In genomic region chr17:31776949-31777607, GRCm38 (mm10) we compare ENCODE assay signal across 9 mouse cellular contexts.
DNase-seq lines count a peak whose midpoint lies in the region; ATAC-seq and TF ChIP-seq lines count a peak whose summit lies in the region.
"Had no signal": no experiment of that assay in that cellular context is flagged by ENCODE, and none has a peak within 500 bp of the region (broad histone marks: within the 10 kb centered on the region; RNA-seq: fewer than 3 reads in every experiment).

No protein-coding gene starts in this region.

- H3K27me3 ChIP-seq in CH12.LX (replicated peaks), result no peaks in the 10 kb centered on the region
- no peaks in the 10 kb centered on the region for H3K27me3 ChIP-seq in midbrain, embryonic 13.5 days
- H3K27me3 ChIP-seq: neural tube, embryonic 12.5 days had no signal

- DNase-seq in 3T3-L1 (ENCODE audit: low read depth, low spot score) (peak; percentile 24), CH12.LX (ENCODE audit: extremely low read depth) (peak; percentile 64)
- DNase-seq in forelimb bud, embryonic 11.5 days (ENCODE audit: low read depth, low spot score), result peak; percentile 57
- DNase-seq in kidney, adult 9 months, result peak; percentile 45
- no peak for DNase-seq in thymus, postnatal 36 days
- DNase-seq in cerebellum, adult 9-11 months, result no peak

- peaks cover 4% of the 10 kb centered on the region for H3K9me3 ChIP-seq in CH12.LX (replicated peaks; ENCODE audit: low read length)
- H3K9me3 ChIP-seq in midbrain, embryonic 13.5 days, result no peaks in the 10 kb centered on the region
- H3K9me3 ChIP-seq: neural tube, embryonic 12.5 days had no signal

- peak overlapping the region; percentile 52; the same call in 1 of the 2 replicates for H3K27ac ChIP-seq in CH12.LX (ENCODE audit: insufficient read depth, low read depth)
- H3K27ac ChIP-seq in midbrain, embryonic 13.5 days, result peak overlapping the region; percentile 48; the same call in 1 of the 2 replicates
- H3K27ac ChIP-seq: neural tube, embryonic 12.5 days had no signal

- no peak overlapping the region for H3K4me3 ChIP-seq in CH12.LX (replicated peaks in 1 of 3; ENCODE audit: low read depth in 2 of 3, low read length in 2 of 3, poor library complexity in 1 of 3)
- H3K4me3 ChIP-seq in midbrain, embryonic 13.5 days (replicated peaks), result no peak overlapping the region
- H3K4me3 ChIP-seq: neural tube, embryonic 12.5 days had no signal

- in situ Hi-C loops in CH12.LX (cut with MboI; ENCODE audit: low pct_ligation_motif_present, low pct_unique_long_range_greater_than_20kb, low sequenced_read_pairs), result no loop called here

- peak; percentile 80 for ATAC-seq in midbrain, embryonic 13.5 days
- ATAC-seq in megakaryocyte, adult 5-6 weeks (ENCODE audit: poor library complexity, severe bottlenecking), result no peak

- H3K9ac ChIP-seq in CH12.LX (ENCODE audit: insufficient read depth, low read depth), result peak overlapping the region; percentile 19; the same call in 1 of the 2 replicates
- H3K9ac ChIP-seq in midbrain, embryonic 13.5 days (replicated peaks), result no peak overlapping the region
- H3K9ac ChIP-seq: neural tube, embryonic 12.5 days had no signal

- dilution Hi-C loops in CH12.LX (cut with MboI; ENCODE audit: extremely low pct_ligation_motif_present, extremely low pct_unique_long_range_greater_than_20kb, low sequenced_read_pairs), result no loop called here

- no peaks in the 10 kb centered on the region for H3K79me2 ChIP-seq in CH12.LX (replicated peaks; ENCODE audit: control insufficient read depth, extremely low read depth, insufficient read depth, poor library complexity, severe bottlenecking)

- 59% methylated on average over 9 of the region's 9 CpGs for WGBS in midbrain, embryonic 13.5 days

- TF ChIP-seq EP300 in CH12.LX (IDR thresholded peaks at IDR 0.05; ENCODE audit: low read length), result peak; percentile 52; the same call in 1 of the 2 replicates

- H3K4me1 ChIP-seq in CH12.LX (ENCODE audit: control insufficient read depth in 1 of 2, insufficient read depth in 2 of 2), result peaks cover 30 to 45% of the 10 kb centered on the region in 2 experiments
- H3K4me1 ChIP-seq in midbrain, embryonic 13.5 days (replicated peaks), result peaks cover 21% of the 10 kb centered on the region

- peak overlapping the region; percentile 6; the same call in 1 of the 2 replicates for H3K4me2 ChIP-seq in CH12.LX (ENCODE audit: insufficient read depth, low read depth, poor library complexity, severe bottlenecking)
- H3K4me2 ChIP-seq in midbrain, embryonic 13.5 days (replicated peaks), result no peak overlapping the region
- H3K4me2 ChIP-seq: neural tube, embryonic 12.5 days had no signal

- 0 out of 2 replicates have a peak, but pooled peaks have one; percentile 39 for TF ChIP-seq POLR2A in CH12.LX (IDR thresholded peaks at IDR 0.05; ENCODE audit: low read depth, low read length)

- H3K36me3 ChIP-seq in CH12.LX (replicated peaks in 1 of 2; ENCODE audit: control insufficient read depth in 1 of 2, insufficient read depth in 1 of 2, low read length in 1 of 2), result no peaks in the 10 kb centered on the region
- H3K36me3 ChIP-seq in midbrain, embryonic 13.5 days, result no peaks in the 10 kb centered on the region
- H3K36me3 ChIP-seq: neural tube, embryonic 12.5 days had no signal

- no peak; the same call in 1 of the 2 replicates for TF ChIP-seq RAD21 in CH12.LX (IDR thresholded peaks at IDR 0.05; ENCODE audit: low read depth, low read length)

- TF ChIP-seq CTCF in CH12.LX (conservative IDR thresholded peaks at IDR 0.05 in 1 of 2, IDR thresholded peaks at IDR 0.05 in 1 of 2; ENCODE audit: low read depth in 2 of 2, low read length in 2 of 2), result no peak

TF ChIP-seq in CH12.LX, 34 proteins besides CTCF, POLR2A, EP300 and RAD21:
- TF ChIP-seq RCOR1 (conservative IDR thresholded peaks at IDR 0.05; ENCODE audit: low read depth, low read length), result no peak
- no peak for TF ChIP-seq ZNF384 (IDR thresholded peaks at IDR 0.05; ENCODE audit: low read depth, low read length)
- peak; percentile 76 for TF ChIP-seq USF1 (IDR thresholded peaks at IDR 0.05; ENCODE audit: low read depth, low read length)
- TF ChIP-seq JUND (conservative IDR thresholded peaks at IDR 0.05; ENCODE audit: low read depth, low read length), result no peak
- TF ChIP-seq NELFE (IDR thresholded peaks at IDR 0.05; ENCODE audit: low read depth, low read length), result 0 out of 2 replicates have a peak, but pooled peaks have one; percentile 44
- TF ChIP-seq CHD2 (IDR thresholded peaks at IDR 0.05; ENCODE audit: low read length), result peak; percentile 49
- no peak for TF ChIP-seq MAFK (IDR thresholded peaks at IDR 0.05; ENCODE audit: insufficient replicate concordance, low read length)
- peak; percentile 84; the same call in 1 of the 2 replicates for TF ChIP-seq MAZ (IDR thresholded peaks at IDR 0.05; ENCODE audit: low read depth, low read length)
- TF ChIP-seq HCFC1 (IDR thresholded peaks at IDR 0.05; ENCODE audit: low read depth, low read length), result no peak
- TF ChIP-seq ZMIZ1 (IDR thresholded peaks at IDR 0.05; ENCODE audit: low read depth, low read length), result no peak
- TF ChIP-seq SMC3 (IDR thresholded peaks at IDR 0.05; ENCODE audit: low read depth, low read length), result no peak
- TF ChIP-seq ELF1 (IDR thresholded peaks at IDR 0.05; ENCODE audit: low read depth, low read length), result no peak
- peak; percentile 69 for TF ChIP-seq TCF12 (IDR thresholded peaks at IDR 0.05; ENCODE audit: low read depth, low read length)
- TF ChIP-seq MXI1 (IDR thresholded peaks at IDR 0.05; ENCODE audit: low read depth, low read length), result peak; percentile 55; the same call in 1 of the 2 replicates
- TF ChIP-seq JUN (IDR thresholded peaks at IDR 0.05; ENCODE audit: insufficient read depth, low read depth, low read length), result no peak
- TF ChIP-seq GABPA (IDR thresholded peaks at IDR 0.05; ENCODE audit: insufficient replicate concordance, low read depth, low read length), result no peak
- TF ChIP-seq MAX (IDR thresholded peaks at IDR 0.05; ENCODE audit: low read length), result peak; percentile 70
- TF ChIP-seq IRF4 (IDR thresholded peaks at IDR 0.05; ENCODE audit: low read depth, low read length), result 0 out of 2 replicates have a peak, but pooled peaks have one; percentile 28
- TF ChIP-seq SIN3A (IDR thresholded peaks at IDR 0.05; ENCODE audit: low read length), result peak; percentile 39; the same call in 1 of the 2 replicates
- TF ChIP-seq UBTF (IDR thresholded peaks at IDR 0.05; ENCODE audit: low read depth, low read length), result no peak
- TF ChIP-seq TBP (conservative IDR thresholded peaks at IDR 0.05; ENCODE audit: low read depth, low read length), result 0 out of 2 replicates have a peak, but pooled peaks have one; percentile 30
- TF ChIP-seq E2F4 (IDR thresholded peaks at IDR 0.05; ENCODE audit: insufficient replicate concordance, low read depth, low read length), result no peak
- peak; percentile 82 for TF ChIP-seq BHLHE40 (IDR thresholded peaks at IDR 0.05; ENCODE audit: low read depth, low read length)
- no peak for TF ChIP-seq PAX5 (IDR thresholded peaks at IDR 0.05; ENCODE audit: low read length)
- no peak for TF ChIP-seq CHD1 (IDR thresholded peaks at IDR 0.05; ENCODE audit: low read depth, low read length)
- TF ChIP-seq POLR2AphosphoS2 (IDR thresholded peaks at IDR 0.05; ENCODE audit: low read depth, low read length), result no peak
- TF ChIP-seq NRF1 (IDR thresholded peaks at IDR 0.05; ENCODE audit: low read depth, low read length), result no peak
- TF ChIP-seq KAT2A (IDR thresholded peaks at IDR 0.05; ENCODE audit: insufficient replicate concordance, low read length), result 0 out of 2 replicates have a peak, but pooled peaks have one; percentile 12
- TF ChIP-seq ZC3H11A (IDR thresholded peaks at IDR 0.05; ENCODE audit: low read depth, low read length), result no peak
- TF ChIP-seq MEF2A (IDR thresholded peaks at IDR 0.05; ENCODE audit: borderline replicate concordance, low read depth, low read length), result peak; percentile 73
- peak; percentile 66 for TF ChIP-seq USF2 (conservative IDR thresholded peaks at IDR 0.05; ENCODE audit: low read depth, low read length)
- peak; percentile 83 for TF ChIP-seq ETS1 (conservative IDR thresholded peaks at IDR 0.05; ENCODE audit: low read depth, low read length)
- peak; percentile 45; the same call in 1 of the 2 replicates for TF ChIP-seq MYC (IDR thresholded peaks at IDR 0.05; ENCODE audit: low read depth, low read length)
- TF ChIP-seq ZKSCAN1 (IDR thresholded peaks at IDR 0.05; ENCODE audit: borderline replicate concordance, low read depth, low read length), result no peak

Comparison
In these comparisons a context has a peak if more than half of its experiments do, and no peak if none do; other contexts are left out.
1. DNase-seq: peak in 3T3-L1 (single experiment), CH12.LX (single experiment), forelimb bud, embryonic 11.5 days (single experiment) and kidney, adult 9 months (single experiment); none in thymus, postnatal 36 days (0 of 2) and cerebellum, adult 9-11 months (single experiment).